Mouse (Mus musculus): ENCODE results near the gene Rpl13a. TPM values are rescaled to one million over a fixed set of nuclear protein-coding genes. Genes with fewer than 3 reads are reported as not detected.

Gene Rpl13a
- polyA plus RNA-seq, 1 experiment from 2014 or later = 972 TPM

- peaks cover 79% of the 10 kb centered on the region for H3K4me1 ChIP-seq (replicated peaks)
- peaks cover 73% of the 10 kb centered on the region for H3K36me3 ChIP-seq
These were observed 4.1 kb downstream of the Rpl13a start, which contains the start of gene Rps11 for GRCm38 (mm10) chr7:45124224-45125143. TSS of gene Rps11 (minus strand) at chr7:45124439.

GRCm38 (mm10) chr7:45123186-45123570 lies 5.4 kb downstream of the Rpl13a start:
- Histone ChIP-seq H3K9ac (peak overlapping the region; percentile 98), H3K4me3 (replicated peaks) (peak overlapping the region; percentile 95), H3K4me1 (replicated peaks) (peaks cover 87% of the 10 kb centered on the region), H3K27me3 (no peaks in the 10 kb centered on the region), H3K27ac (peak overlapping the region; percentile 89), H3K36me3 (peaks cover 80% of the 10 kb centered on the region), H3K4me2 (peak overlapping the region; percentile 94), H3K9me3 (replicated peaks) (no peaks in the 10 kb centered on the region)
- ATAC-seq (ENCODE audit: low read depth) = no peak
- WGBS (ENCODE audit: insufficient replicate concordance) = 7% methylated on average over 12 of the region's 12 CpGs
- no peak for DNase-seq

More at GRCm38 (mm10) chr7:45124224-45125143, 4.1 kb downstream of the Rpl13a start, which contains the start of gene Rps11:
- WGBS (ENCODE audit: insufficient replicate concordance) = under 1% methylated on average over 59 of the region's 59 CpGs
- Histone ChIP-seq H3K9me3 (replicated peaks) (no peaks in the 10 kb centered on the region), H3K4me2 (peak within 1 kb of the TSS; percentile 94), H3K9ac (peak within 1 kb of the TSS; percentile 98), H3K27ac (peak within 1 kb of the TSS; percentile 94), H3K27me3 (no peaks in the 10 kb centered on the region), H3K4me3 (replicated peaks) (peak within 1 kb of the TSS; percentile 95)
- DNase-seq = peak; percentile 99
- peak; percentile 78 for ATAC-seq (ENCODE audit: low read depth)

GRCm38 (mm10) chr7:45122561-45123185 lies 5.9 kb downstream of the Rpl13a start:
- Histone ChIP-seq H3K27ac (peak overlapping the region; percentile 89), H3K9ac (peak overlapping the region; percentile 98), H3K27me3 (no peaks in the 10 kb centered on the region), H3K36me3 (peaks cover 77% of the 10 kb centered on the region), H3K4me2 (peak overlapping the region; percentile 94), H3K4me3 (replicated peaks) (peak overlapping the region; percentile 95), H3K9me3 (replicated peaks) (no peaks in the 10 kb centered on the region), H3K4me1 (replicated peaks) (peaks cover 87% of the 10 kb centered on the region)
- no peak for DNase-seq
- 61% methylated on average over 15 of the region's 15 CpGs for WGBS (ENCODE audit: insufficient replicate concordance)
- ATAC-seq (ENCODE audit: low read depth) = no peak

GRCm38 (mm10) chr7:45121966-45122365 lies 6.6 kb downstream of the Rpl13a start:
- H3K9me3 ChIP-seq (replicated peaks) = no peaks in the 10 kb centered on the region
- peak overlapping the region; percentile 89 for H3K27ac ChIP-seq
- peak overlapping the region; percentile 94 for H3K4me2 ChIP-seq
- DNase-seq (no peak), ATAC-seq (ENCODE audit: low read depth) (no peak)
- H3K27me3 ChIP-seq = no peaks in the 10 kb centered on the region
- peaks cover 70% of the 10 kb centered on the region for H3K36me3 ChIP-seq
- peaks cover 83% of the 10 kb centered on the region for H3K4me1 ChIP-seq (replicated peaks)
- H3K4me3 ChIP-seq (replicated peaks) = peak overlapping the region; percentile 95
- H3K9ac ChIP-seq = peak overlapping the region; percentile 54

GRCm38 (mm10) chr7:45121404-45121803 lies 7.2 kb downstream of the Rpl13a start:
- H3K27ac ChIP-seq = peak overlapping the region; percentile 89
- H3K9me3 ChIP-seq (replicated peaks) = no peaks in the 10 kb centered on the region
- peak overlapping the region; percentile 95 for H3K4me3 ChIP-seq (replicated peaks)
- H3K36me3 ChIP-seq = peaks cover 65% of the 10 kb centered on the region
- ATAC-seq (ENCODE audit: low read depth) = no peak
- no peak for DNase-seq
- 42% methylated on average over 8 of the region's 8 CpGs for WGBS (ENCODE audit: insufficient replicate concordance)
- peak overlapping the region; percentile 94; the same call in 1 of the 2 replicates for H3K4me2 ChIP-seq
- H3K27me3 ChIP-seq = no peaks in the 10 kb centered on the region
- H3K9ac ChIP-seq = peak overlapping the region; percentile 54; the same call in 1 of the 2 replicates
- peaks cover 77% of the 10 kb centered on the region for H3K4me1 ChIP-seq (replicated peaks)

GRCm38 (mm10) chr7:45119780-45120709 lies 8.5 kb downstream of the Rpl13a start:
- ATAC-seq (ENCODE audit: low read depth) (no peak), DNase-seq (no peak)
- Histone ChIP-seq H3K9ac (no peak overlapping the region), H3K27ac (peak overlapping the region; percentile 39), H3K4me1 (replicated peaks) (peaks cover 68% of the 10 kb centered on the region), H3K36me3 (peaks cover 51% of the 10 kb centered on the region), H3K4me2 (no peak overlapping the region), H3K9me3 (replicated peaks) (no peaks in the 10 kb centered on the region), H3K27me3 (no peaks in the 10 kb centered on the region), H3K4me3 (replicated peaks) (no peak overlapping the region)
- 56% methylated on average over 5 of the region's 5 CpGs for WGBS (ENCODE audit: insufficient replicate concordance)

- H3K4me1 ChIP-seq (replicated peaks) = peaks cover 67% of the 10 kb centered on the region
- H3K36me3 ChIP-seq = peaks cover 46% of the 10 kb centered on the region
- H3K9me3 ChIP-seq (replicated peaks) = no peaks in the 10 kb centered on the region
- ATAC-seq (ENCODE audit: low read depth) = no peak
- H3K27me3 ChIP-seq = no peaks in the 10 kb centered on the region
- H3K9ac ChIP-seq = no peak overlapping the region
- no peak overlapping the region for H3K4me3 ChIP-seq (replicated peaks)
- DNase-seq = no peak
- H3K4me2 ChIP-seq = no peak overlapping the region
- WGBS (ENCODE audit: insufficient replicate concordance) = 57% methylated on average over 6 of the region's 6 CpGs
- peak overlapping the region; percentile 44; the same call in 1 of the 2 replicates for H3K27ac ChIP-seq
These were observed 10.2 kb downstream of the Rpl13a start for GRCm38 (mm10) chr7:45118336-45118735.

GRCm38 (mm10) chr7:45117566-45117965 lies 11.0 kb downstream of the Rpl13a start:
- 60% methylated on average over 8 of the region's 8 CpGs for WGBS (ENCODE audit: insufficient replicate concordance)
- peaks cover 38% of the 10 kb centered on the region for H3K36me3 ChIP-seq
- no peak overlapping the region for H3K4me2 ChIP-seq
- ATAC-seq (ENCODE audit: low read depth) (no peak), DNase-seq (no peak)
- no peak overlapping the region for H3K4me3 ChIP-seq (replicated peaks)
- H3K27ac ChIP-seq = peak overlapping the region; percentile 44; the same call in 1 of the 2 replicates
- H3K9me3 ChIP-seq (replicated peaks) = no peaks in the 10 kb centered on the region
- peaks cover 67% of the 10 kb centered on the region for H3K4me1 ChIP-seq (replicated peaks)
- no peaks in the 10 kb centered on the region for H3K27me3 ChIP-seq
- H3K9ac ChIP-seq = no peak overlapping the region

GRCm38 (mm10) chr7:45113476-45113875 lies 15.1 kb downstream of the Rpl13a start:
- H3K9me3 ChIP-seq (replicated peaks) = no peaks in the 10 kb centered on the region
- no peak overlapping the region for H3K4me3 ChIP-seq (replicated peaks)
- H3K27ac ChIP-seq = no peak overlapping the region
- no peaks in the 10 kb centered on the region for H3K27me3 ChIP-seq
- 10% methylated on average over 2 of the region's 2 CpGs for WGBS (ENCODE audit: insufficient replicate concordance)
- no peak for DNase-seq
- H3K36me3 ChIP-seq = no peaks in the 10 kb centered on the region
- no peak overlapping the region for H3K4me2 ChIP-seq
- H3K9ac ChIP-seq = peak overlapping the region; percentile 26; the same call in 1 of the 2 replicates
- peak; percentile 69 for ATAC-seq (ENCODE audit: low read depth)
- H3K4me1 ChIP-seq (replicated peaks) = peaks cover 47% of the 10 kb centered on the region

GRCm38 (mm10) chr7:45112529-45112928 lies 16.0 kb downstream of the Rpl13a start:
- no peak overlapping the region for H3K9ac ChIP-seq
- H3K9me3 ChIP-seq (replicated peaks) = no peaks in the 10 kb centered on the region
- no peak overlapping the region for H3K4me3 ChIP-seq (replicated peaks)
- H3K4me2 ChIP-seq = no peak overlapping the region
- no peaks in the 10 kb centered on the region for H3K36me3 ChIP-seq
- H3K4me1 ChIP-seq (replicated peaks) = peaks cover 38% of the 10 kb centered on the region
- DNase-seq (no peak), ATAC-seq (ENCODE audit: low read depth) (no peak)
- no peak overlapping the region for H3K27ac ChIP-seq
- WGBS (ENCODE audit: insufficient replicate concordance) = 25% methylated on average over 3 of the region's 3 CpGs
- no peaks in the 10 kb centered on the region for H3K27me3 ChIP-seq
